Mouse (Mus musculus): ENCODE data around the gene Tmem256. TPM values are rescaled to one million over a fixed set of nuclear protein-coding genes. Genes with fewer than 3 reads are reported as not detected.

Gene Tmem256
- polyA plus RNA-seq, 1 experiment from 2014 or later, result 328 TPM

DNA sequence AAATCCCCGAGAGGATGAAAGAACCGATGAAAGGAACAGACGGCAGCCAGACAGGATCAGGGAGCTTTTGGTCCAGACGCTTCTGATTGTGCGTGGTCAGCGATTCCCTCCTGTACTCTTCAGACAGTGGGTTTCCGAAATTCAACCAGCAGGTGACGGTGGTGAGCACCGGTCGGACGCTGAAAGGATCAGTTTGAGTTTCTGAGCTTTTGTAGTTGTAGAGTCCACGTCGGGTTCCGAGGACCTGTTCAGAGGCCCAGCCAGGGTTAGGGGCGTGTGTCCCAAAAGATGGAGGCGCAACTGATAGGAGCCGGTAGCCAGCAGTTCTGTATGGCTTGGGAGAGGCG lies 42.2 kb downstream of the Tmem256 start:
- peak overlapping the region; percentile 84 for H3K4me2 ChIP-seq (replicated peaks)
- H3K9me3 ChIP-seq, result no peaks in the 10 kb centered on the region
- WGBS, result under 1% methylated on average over 18 of the region's 18 CpGs
- H3K4me1 ChIP-seq, result peaks cover 36% of the 10 kb centered on the region
- peak overlapping the region; percentile 46 for H3K4me3 ChIP-seq
- H3K27me3 ChIP-seq (replicated peaks), result peaks cover 13% of the 10 kb centered on the region; the same call in 1 of the 2 replicates
- peak; percentile 37; the same call in 1 of the 2 replicates for ATAC-seq (ENCODE audit: low FRiP score, low read depth)
- H3K9ac ChIP-seq, result peak overlapping the region; percentile 54
- 0 out of 2 replicates have a peak overlapping the region, but pooled peaks have one; percentile 26 for H3K27ac ChIP-seq
- H3K36me3 ChIP-seq, result no peaks in the 10 kb centered on the region

GRCm38 (mm10) chr11:69880853-69881603 lies 42.7 kb downstream of the Tmem256 start, which contains the start of gene Kctd11:
TSS of gene Kctd11 (minus strand) at chr11:69881406.
- H3K4me3 ChIP-seq, result peak within 1 kb of the TSS; percentile 46
- peaks cover 36% of the 10 kb centered on the region for H3K4me1 ChIP-seq
- H3K4me2 ChIP-seq (replicated peaks), result peak within 1 kb of the TSS; percentile 84
- WGBS, result under 1% methylated on average over 46 of the region's 46 CpGs
- peaks cover 13% of the 10 kb centered on the region; the same call in 1 of the 2 replicates for H3K27me3 ChIP-seq (replicated peaks)
- H3K9me3 ChIP-seq, result no peaks in the 10 kb centered on the region
- peak within 1 kb of the TSS; percentile 26; the same call in 1 of the 2 replicates for H3K27ac ChIP-seq
- peak within 1 kb of the TSS; percentile 54 for H3K9ac ChIP-seq
- no peaks in the 10 kb centered on the region for H3K36me3 ChIP-seq
- peak; percentile 77 for ATAC-seq (ENCODE audit: low FRiP score, low read depth)

DNA sequence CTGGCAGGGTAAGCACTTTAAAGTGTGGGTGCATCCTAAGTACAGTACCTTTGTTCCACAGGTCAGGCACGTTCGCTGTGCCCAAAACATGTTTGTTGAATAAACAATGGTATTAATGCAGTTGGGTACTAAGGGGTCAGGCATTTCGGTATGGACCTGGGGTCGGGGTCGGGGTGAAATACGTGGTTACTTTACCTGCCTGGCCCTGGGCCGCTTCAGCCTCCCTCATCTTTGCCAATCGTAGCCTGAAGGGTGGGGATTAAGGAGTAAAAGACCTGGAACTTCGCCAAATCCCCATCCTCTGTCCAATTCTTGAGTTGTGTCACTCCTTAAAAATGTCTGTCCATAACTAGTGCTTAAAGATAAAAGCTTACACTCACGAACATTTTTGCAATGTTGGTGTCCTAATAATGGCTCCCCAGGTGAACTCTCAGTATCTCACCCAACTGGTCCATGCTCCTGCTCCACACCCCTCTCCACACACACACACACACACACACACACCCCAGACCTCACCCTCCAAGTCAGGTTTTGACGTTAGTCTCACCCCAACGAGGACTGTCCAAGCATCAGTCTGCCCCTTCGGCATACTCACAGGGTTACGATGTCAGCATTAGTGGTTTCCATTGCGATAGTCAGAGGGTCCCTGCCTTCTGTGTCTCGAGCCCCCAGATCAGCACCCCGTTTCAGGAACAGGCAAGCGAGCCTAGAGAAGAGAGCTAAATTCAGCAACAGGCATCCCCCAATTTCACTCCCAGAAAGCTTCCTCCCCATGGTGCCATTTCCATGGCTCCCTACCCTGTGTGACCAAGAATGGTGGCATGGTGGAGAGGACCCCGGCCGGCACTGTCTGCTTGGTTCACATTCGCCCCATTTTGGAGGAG lies 43.7 kb downstream of the Tmem256 start:
- Histone ChIP-seq H3K27me3 (replicated peaks) (peaks cover 13% of the 10 kb centered on the region; the same call in 1 of the 2 replicates), H3K4me1 (peaks cover 35% of the 10 kb centered on the region), H3K36me3 (no peaks in the 10 kb centered on the region), H3K4me3 (peak overlapping the region; percentile 46), H3K9ac (no peak overlapping the region), H3K27ac (no peak overlapping the region), H3K4me2 (replicated peaks) (peak overlapping the region; percentile 84), H3K9me3 (no peaks in the 10 kb centered on the region)
- 0 out of 2 replicates have a peak, but pooled peaks have one; percentile 13 for ATAC-seq (ENCODE audit: low FRiP score, low read depth)
- 64% methylated on average over 21 of the region's 21 CpGs for WGBS

DNA sequence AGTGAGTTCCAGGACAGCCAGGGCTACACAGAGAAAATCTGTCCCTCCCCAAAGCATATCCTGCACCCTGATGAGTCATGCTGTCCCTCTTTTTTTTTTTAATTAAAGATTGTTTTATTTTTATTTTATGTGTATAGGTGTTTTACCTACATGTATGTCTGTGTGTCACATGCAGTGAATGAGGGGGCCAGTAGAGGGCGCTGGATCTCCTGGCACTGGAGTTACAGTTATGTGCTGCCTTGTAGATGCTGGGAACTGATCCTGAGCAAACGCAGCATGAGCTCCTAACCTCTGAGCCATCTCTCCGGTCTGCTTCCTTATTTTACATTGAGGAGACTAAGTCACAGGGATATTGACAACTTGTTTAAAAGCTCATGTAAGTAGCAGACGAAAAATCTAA lies 44.8 kb downstream of the Tmem256 start:
- Histone ChIP-seq H3K9me3 (no peaks in the 10 kb centered on the region), H3K27ac (no peak overlapping the region), H3K9ac (no peak overlapping the region), H3K27me3 (replicated peaks) (peaks cover 13% of the 10 kb centered on the region; the same call in 1 of the 2 replicates), H3K4me1 (peaks cover 31% of the 10 kb centered on the region), H3K4me3 (no peak overlapping the region), H3K4me2 (replicated peaks) (no peak overlapping the region), H3K36me3 (no peaks in the 10 kb centered on the region)
- no peak for ATAC-seq (ENCODE audit: low FRiP score, low read depth)
- 61% methylated on average over 4 of the region's 4 CpGs for WGBS

DNA sequence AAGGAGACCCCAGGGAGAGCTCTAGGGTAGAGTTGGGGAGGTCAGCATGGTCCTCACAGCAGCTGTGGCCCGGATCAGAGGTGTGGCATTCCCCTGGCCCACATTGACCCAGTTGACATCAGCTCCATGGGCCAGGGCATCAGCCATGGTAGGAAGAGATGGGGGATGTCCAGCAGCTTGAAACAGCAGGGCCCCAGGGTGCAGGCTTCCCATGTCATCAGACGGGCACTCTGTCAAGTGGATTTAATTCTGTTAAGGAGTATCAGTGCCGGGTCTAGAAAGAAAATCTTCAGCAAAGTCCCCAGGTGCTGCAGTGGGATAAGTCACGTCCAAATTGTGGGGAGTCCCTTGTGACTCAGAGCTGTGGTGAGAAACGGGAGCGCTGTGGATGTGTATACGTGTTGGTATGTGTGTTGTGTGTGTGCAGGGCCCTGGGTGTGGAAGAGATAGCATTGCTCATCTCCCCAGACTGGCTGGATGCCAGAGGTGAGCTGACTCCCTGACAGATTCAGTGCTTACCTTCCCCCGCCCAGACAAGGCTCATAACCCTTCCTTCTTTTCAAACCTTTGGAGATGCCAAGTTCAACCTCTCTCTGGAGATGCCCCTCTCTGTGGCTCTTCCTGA lies 45.3 kb downstream of the Tmem256 start:
- no peaks in the 10 kb centered on the region for H3K36me3 ChIP-seq
- no peak overlapping the region for H3K4me2 ChIP-seq (replicated peaks)
- H3K4me3 ChIP-seq, result no peak overlapping the region
- peaks cover 26% of the 10 kb centered on the region for H3K4me1 ChIP-seq
- 85% methylated on average over 8 of the region's 8 CpGs for WGBS
- H3K9me3 ChIP-seq, result no peaks in the 10 kb centered on the region
- no peak overlapping the region for H3K9ac ChIP-seq
- H3K27ac ChIP-seq, result no peak overlapping the region
- no peak for ATAC-seq (ENCODE audit: low FRiP score, low read depth)
- H3K27me3 ChIP-seq (replicated peaks), result peaks cover 13% of the 10 kb centered on the region; the same call in 1 of the 2 replicates

DNA sequence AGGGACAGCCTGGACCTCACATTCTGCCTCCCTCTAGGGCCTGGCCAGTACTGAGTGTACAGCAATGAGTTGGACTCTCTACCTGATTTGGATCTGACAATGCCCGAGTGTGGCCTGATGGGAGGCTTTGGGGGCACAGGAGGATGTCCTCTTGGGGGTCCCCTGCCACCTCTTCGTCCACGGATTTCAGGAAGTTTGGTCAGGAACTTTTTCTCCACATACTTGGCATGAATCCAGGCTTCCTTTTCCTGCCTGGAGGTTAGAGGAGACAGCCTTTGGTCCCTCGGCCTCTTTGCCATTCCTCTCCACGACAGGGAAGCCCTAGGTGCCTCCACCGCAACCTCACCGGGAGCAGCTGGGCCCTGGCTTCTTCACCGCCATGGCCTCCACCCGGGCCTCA lies 45.9 kb downstream of the Tmem256 start:
- no peak overlapping the region for H3K4me2 ChIP-seq (replicated peaks)
- H3K27ac ChIP-seq, result no peak overlapping the region
- no peak overlapping the region for H3K4me3 ChIP-seq
- H3K36me3 ChIP-seq, result no peaks in the 10 kb centered on the region
- ATAC-seq (ENCODE audit: low FRiP score, low read depth), result no peak
- H3K4me1 ChIP-seq, result peaks cover 20% of the 10 kb centered on the region
- H3K27me3 ChIP-seq (replicated peaks), result peaks cover 13% of the 10 kb centered on the region; the same call in 1 of the 2 replicates
- H3K9me3 ChIP-seq, result no peaks in the 10 kb centered on the region
- H3K9ac ChIP-seq, result no peak overlapping the region
- WGBS, result 83% methylated on average over 9 of the region's 9 CpGs

DNA sequence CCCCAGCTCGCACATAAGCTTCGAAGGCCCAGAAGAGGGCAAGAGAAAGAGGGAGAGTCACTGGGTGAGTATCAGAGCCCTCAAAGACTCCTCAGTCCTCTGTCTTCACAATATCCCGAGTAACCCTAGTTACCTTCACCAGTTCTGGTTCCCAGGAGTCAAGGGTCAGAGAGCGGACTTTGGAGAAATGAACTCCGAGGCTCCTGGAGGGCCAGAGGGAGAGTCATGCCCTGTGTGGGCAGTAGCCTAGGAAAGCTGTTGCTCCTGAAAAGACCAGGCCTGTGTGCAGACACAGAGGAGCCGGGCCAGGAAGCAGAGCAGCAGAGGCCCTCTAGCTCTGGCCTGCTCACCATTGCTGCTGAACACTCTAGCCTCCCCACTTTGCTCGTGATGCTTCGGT lies 46.3 kb downstream of the Tmem256 start:
- peaks cover 11% of the 10 kb centered on the region; the same call in 1 of the 2 replicates for H3K27me3 ChIP-seq (replicated peaks)
- no peaks in the 10 kb centered on the region for H3K36me3 ChIP-seq
- no peak overlapping the region for H3K4me3 ChIP-seq
- no peak overlapping the region for H3K9ac ChIP-seq
- WGBS, result 86% methylated on average over 8 of the region's 8 CpGs
- no peak overlapping the region for H3K27ac ChIP-seq
- no peaks in the 10 kb centered on the region for H3K9me3 ChIP-seq
- ATAC-seq (ENCODE audit: low FRiP score, low read depth), result no peak
- H3K4me2 ChIP-seq (replicated peaks), result no peak overlapping the region
- H3K4me1 ChIP-seq, result peaks cover 20% of the 10 kb centered on the region

GRCm38 (mm10) chr11:69886907-69887635 lies 48.8 kb downstream of the Tmem256 start:
- no peaks in the 10 kb centered on the region for H3K36me3 ChIP-seq
- H3K4me1 ChIP-seq, result no peaks in the 10 kb centered on the region
- H3K4me2 ChIP-seq (replicated peaks), result no peak overlapping the region
- no peak for ATAC-seq (ENCODE audit: low FRiP score, low read depth)
- no peaks in the 10 kb centered on the region for H3K9me3 ChIP-seq
- WGBS, result 75% methylated on average over 8 of the region's 8 CpGs
- H3K4me3 ChIP-seq, result no peak overlapping the region
- H3K9ac ChIP-seq, result no peak overlapping the region
- H3K27ac ChIP-seq, result no peak overlapping the region
- peaks cover 4% of the 10 kb centered on the region; the same call in 1 of the 2 replicates for H3K27me3 ChIP-seq (replicated peaks)

Small RNA genes within 50 kb of the gene (microRNA-seq; reads per million reads assigned to microRNA genes)
- gene Mir6924, result not detected

Other genes starting within 250 kb of the Tmem256 start
- 8.4 and 10.8 TPM in 2 replicates for gene Atp1b2, start 232.6 kb upstream of the Tmem256 start, polyA plus RNA-seq (2016; fragmentation: Nextera tagmentation; extraction: Ambion mirVana)
- not detected in 2 replicates for gene Shbg, start 220.6 kb upstream of the Tmem256 start, polyA plus RNA-seq (2016; fragmentation: Nextera tagmentation; extraction: Ambion mirVana)
- gene Sat2, start 216.5 kb upstream of the Tmem256 start, polyA plus RNA-seq (2016; fragmentation: Nextera tagmentation; extraction: Ambion mirVana), result 22.0 and 23.3 TPM in 2 replicates
- gene Fxr2, start 205.5 kb upstream of the Tmem256 start, polyA plus RNA-seq (2016; fragmentation: Nextera tagmentation; extraction: Ambion mirVana), result 55.8 and 71.5 TPM in 2 replicates
- 0.30 TPM in 1 of 2 replicates, not detected in the other for gene Sox15, start 183.2 kb upstream of the Tmem256 start, polyA plus RNA-seq (2016; fragmentation: Nextera tagmentation; extraction: Ambion mirVana)
- 81.4 and 82.6 TPM in 2 replicates for gene Mpdu1, start 175.9 kb upstream of the Tmem256 start, polyA plus RNA-seq (2016; fragmentation: Nextera tagmentation; extraction: Ambion mirVana)
- gene Cd68, start 172.4 kb upstream of the Tmem256 start, polyA plus RNA-seq (2016; fragmentation: Nextera tagmentation; extraction: Ambion mirVana), result 7.7 and 8.0 TPM in 2 replicates
- 598 and 684 TPM in 2 replicates for gene Eif4a1, start 166.1 kb upstream of the Tmem256 start, polyA plus RNA-seq (2016; fragmentation: Nextera tagmentation; extraction: Ambion mirVana)
- 97.8 and 115 TPM in 2 replicates for gene Senp3, start 156.4 kb upstream of the Tmem256 start, polyA plus RNA-seq (2016; fragmentation: Nextera tagmentation; extraction: Ambion mirVana)
- gene Tnfsf13, start 152.7 kb upstream of the Tmem256 start, polyA plus RNA-seq (2016; fragmentation: Nextera tagmentation; extraction: Ambion mirVana), result 0.20 TPM in 1 of 2 replicates, not detected in the other
- 1.9 and 2.7 TPM in 2 replicates for gene Tnfsf12, start 142.7 kb upstream of the Tmem256 start, polyA plus RNA-seq (2016; fragmentation: Nextera tagmentation; extraction: Ambion mirVana)
- gene Tnfsfm13, start 142.4 kb upstream of the Tmem256 start, polyA plus RNA-seq (2016; fragmentation: Nextera tagmentation; extraction: Ambion mirVana), result 1.4 TPM in 2 replicates
- 28.5 and 31.2 TPM in 2 replicates for gene Polr2a, start 79.9 kb upstream of the Tmem256 start, polyA plus RNA-seq (2016; fragmentation: Nextera tagmentation; extraction: Ambion mirVana)
- not detected in 2 replicates for gene Slc35g3, start 76.5 kb upstream of the Tmem256 start, polyA plus RNA-seq (2016; fragmentation: Nextera tagmentation; extraction: Ambion mirVana)
- gene Zbtb4, start 72.6 kb upstream of the Tmem256 start, polyA plus RNA-seq (2016; fragmentation: Nextera tagmentation; extraction: Ambion mirVana), result 2.3 and 2.4 TPM in 2 replicates
- gene Chrnb1, start 42.6 kb upstream of the Tmem256 start, polyA plus RNA-seq (2016; fragmentation: Nextera tagmentation; extraction: Ambion mirVana), result 5.3 and 5.8 TPM in 2 replicates
- gene Fgf11, start 36.7 kb upstream of the Tmem256 start, polyA plus RNA-seq (2016; fragmentation: Nextera tagmentation; extraction: Ambion mirVana), result 4.1 and 5.6 TPM in 2 replicates
- 1.1 and 1.7 TPM in 2 replicates for gene Tmem102, start 32.9 kb upstream of the Tmem256 start, polyA plus RNA-seq (2016; fragmentation: Nextera tagmentation; extraction: Ambion mirVana)
- gene Gm39566, start 23.2 kb upstream of the Tmem256 start, polyA plus RNA-seq (2016; fragmentation: Nextera tagmentation; extraction: Ambion mirVana), result not detected in 2 replicates
- gene Spem2, start 20.0 kb upstream of the Tmem256 start, polyA plus RNA-seq (2016; fragmentation: Nextera tagmentation; extraction: Ambion mirVana), result not detected in 2 replicates
- 0.52 TPM in 1 of 2 replicates, not detected in the other for gene Spem1, start 16.3 kb upstream of the Tmem256 start, polyA plus RNA-seq (2016; fragmentation: Nextera tagmentation; extraction: Ambion mirVana)
- gene Nlgn2, start 730 bp upstream of the Tmem256 start, polyA plus RNA-seq (2016; fragmentation: Nextera tagmentation; extraction: Ambion mirVana), result 14.1 and 16.6 TPM in 2 replicates
- gene Plscr3, start 7.9 kb downstream of the Tmem256 start, polyA plus RNA-seq (2016; fragmentation: Nextera tagmentation; extraction: Ambion mirVana), result 64.4 and 69.9 TPM in 2 replicates
- 0.22 and 0.30 TPM in 2 replicates for gene Tnk1, start 20.2 kb downstream of the Tmem256 start, polyA plus RNA-seq (2016; fragmentation: Nextera tagmentation; extraction: Ambion mirVana)
- not detected in 2 replicates for gene Tmem95, start 39.5 kb downstream of the Tmem256 start, polyA plus RNA-seq (2016; fragmentation: Nextera tagmentation; extraction: Ambion mirVana)
- 3.1 TPM in 2 replicates for gene Kctd11, start 42.9 kb downstream of the Tmem256 start, polyA plus RNA-seq (2016; fragmentation: Nextera tagmentation; extraction: Ambion mirVana)
- gene Acap1, start 57.0 kb downstream of the Tmem256 start, polyA plus RNA-seq (2016; fragmentation: Nextera tagmentation; extraction: Ambion mirVana), result 0.54 and 0.90 TPM in 2 replicates
- 17.7 and 18.1 TPM in 2 replicates for gene 2810408A11Rik, start 62.5 kb downstream of the Tmem256 start, polyA plus RNA-seq (2016; fragmentation: Nextera tagmentation; extraction: Ambion mirVana)
- 19.8 and 20.4 TPM in 2 replicates for gene Neurl4, start 62.6 kb downstream of the Tmem256 start, polyA plus RNA-seq (2016; fragmentation: Nextera tagmentation; extraction: Ambion mirVana)
- gene Gps2, start 75.4 kb downstream of the Tmem256 start, polyA plus RNA-seq (2016; fragmentation: Nextera tagmentation; extraction: Ambion mirVana), result 82.4 and 92.0 TPM in 2 replicates
- gene Eif5a, start 83.4 kb downstream of the Tmem256 start, polyA plus RNA-seq (2016; fragmentation: Nextera tagmentation; extraction: Ambion mirVana), result 1,451 and 1,549 TPM in 2 replicates
- 5.5 and 6.0 TPM in 2 replicates for gene Ybx2, start 97.3 kb downstream of the Tmem256 start, polyA plus RNA-seq (2016; fragmentation: Nextera tagmentation; extraction: Ambion mirVana)
- 12.3 and 12.4 TPM in 2 replicates for gene Slc2a4, start 109.7 kb downstream of the Tmem256 start, polyA plus RNA-seq (2016; fragmentation: Nextera tagmentation; extraction: Ambion mirVana)
- 2.1 and 3.2 TPM in 2 replicates for gene Cldn7, start 126.3 kb downstream of the Tmem256 start, polyA plus RNA-seq (2016; fragmentation: Nextera tagmentation; extraction: Ambion mirVana)
- 23.0 and 24.3 TPM in 2 replicates for gene Ctdnep1, start 142.6 kb downstream of the Tmem256 start, polyA plus RNA-seq (2016; fragmentation: Nextera tagmentation; extraction: Ambion mirVana)
- gene Elp5, start 144.0 kb downstream of the Tmem256 start, polyA plus RNA-seq (2016; fragmentation: Nextera tagmentation; extraction: Ambion mirVana), result 129 and 131 TPM in 2 replicates
- gene Gabarap, start 152.6 kb downstream of the Tmem256 start, polyA plus RNA-seq (2016; fragmentation: Nextera tagmentation; extraction: Ambion mirVana), result 577 and 592 TPM in 2 replicates
- 89.4 and 92.5 TPM in 2 replicates for gene Phf23, start 157.3 kb downstream of the Tmem256 start, polyA plus RNA-seq (2016; fragmentation: Nextera tagmentation; extraction: Ambion mirVana)
- 39.0 and 40.7 TPM in 2 replicates for gene Dvl2, start 162.1 kb downstream of the Tmem256 start, polyA plus RNA-seq (2016; fragmentation: Nextera tagmentation; extraction: Ambion mirVana)
- gene Acadvl, start 176.9 kb downstream of the Tmem256 start, polyA plus RNA-seq (2016; fragmentation: Nextera tagmentation; extraction: Ambion mirVana), result 59.1 and 63.7 TPM in 2 replicates
- 23.6 and 25.5 TPM in 2 replicates for gene Dlg4, start 178.4 kb downstream of the Tmem256 start, polyA plus RNA-seq (2016; fragmentation: Nextera tagmentation; extraction: Ambion mirVana)
- 0.68 and 1.1 TPM in 2 replicates for gene Asgr1, start 215.6 kb downstream of the Tmem256 start, polyA plus RNA-seq (2016; fragmentation: Nextera tagmentation; extraction: Ambion mirVana)

All from neural tube, embryonic 12.5 days (tissue).